Mouse (Mus musculus) layer of hippocampus, postnatal 36 days (tissue): ENCODE data around the gene Slc45a3. TPM values are rescaled to one million over a fixed set of nuclear protein-coding genes. Genes with fewer than 3 reads are reported as not detected.

Experiments
- DNase-seq, 2 experiments: peaks; one replicate each; pipeline ENCODE4 v3.0.0; 2022
- total RNA-seq, 2 experiments: library from RNA; stranded (reverse); gene quantifications; 2 replicates each; pipeline ENCODE4 v1.2.3; 2021

Gene Slc45a3
- total RNA-seq, 2 experiments from 2014 or later, result 0.77 to 1.4 TPM

DNA sequence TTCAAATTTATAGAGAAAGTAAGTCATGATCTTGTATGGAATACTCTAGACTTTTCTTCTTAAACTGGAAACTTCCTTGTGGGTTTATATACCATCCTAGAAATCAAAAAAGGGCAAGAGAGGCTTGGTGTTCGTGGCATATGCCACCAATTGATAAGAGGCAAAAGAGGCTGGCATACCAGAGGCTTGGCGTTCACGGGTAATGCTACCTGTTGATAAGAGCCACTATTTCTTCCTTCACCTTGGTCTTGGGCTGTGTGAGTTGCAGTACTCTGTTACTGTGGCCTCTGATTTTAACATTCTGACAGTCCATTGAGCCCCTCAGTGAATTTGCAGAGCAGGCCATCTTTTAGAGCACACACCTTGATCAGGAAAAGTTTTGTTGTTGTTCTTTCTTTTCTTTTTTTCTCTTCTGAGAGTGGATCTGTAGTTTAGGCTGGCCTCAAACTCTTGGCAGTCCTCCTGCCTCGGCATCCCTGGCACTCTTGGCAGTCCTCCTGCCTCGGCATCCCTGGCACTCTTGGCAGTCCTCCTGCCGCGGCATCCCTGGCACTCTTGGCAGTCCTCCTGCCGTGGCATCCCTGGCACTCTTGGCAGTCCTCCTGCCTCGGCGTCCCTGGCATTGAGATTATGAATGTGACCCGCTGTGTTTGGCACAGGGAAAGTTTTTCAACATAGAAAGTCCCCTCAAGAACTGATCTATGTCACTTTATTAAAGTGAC, 64.3 kb downstream of the Slc45a3 start:
- no peak for DNase-seq

DNA sequence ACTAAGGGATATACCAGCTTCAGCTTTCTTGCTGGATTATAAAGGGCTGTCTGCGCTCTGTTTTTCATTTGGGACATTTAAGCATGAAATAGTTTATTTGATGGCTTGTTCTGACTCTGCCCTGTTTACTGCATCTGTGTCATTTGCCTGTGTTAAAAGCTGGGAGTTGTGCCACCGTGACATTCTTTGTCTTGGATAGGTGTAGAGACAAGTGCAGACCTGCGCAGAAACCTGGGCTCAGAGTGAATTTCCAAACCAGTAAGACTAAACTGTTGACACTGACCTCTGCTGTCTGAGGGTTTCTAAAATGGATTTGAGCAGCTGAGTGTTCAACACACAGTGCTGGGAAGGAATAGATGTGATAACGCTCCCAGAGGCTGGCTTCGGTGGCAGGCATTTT, 65.2 kb downstream of the Slc45a3 start:
- DNase-seq, result no peak

DNA sequence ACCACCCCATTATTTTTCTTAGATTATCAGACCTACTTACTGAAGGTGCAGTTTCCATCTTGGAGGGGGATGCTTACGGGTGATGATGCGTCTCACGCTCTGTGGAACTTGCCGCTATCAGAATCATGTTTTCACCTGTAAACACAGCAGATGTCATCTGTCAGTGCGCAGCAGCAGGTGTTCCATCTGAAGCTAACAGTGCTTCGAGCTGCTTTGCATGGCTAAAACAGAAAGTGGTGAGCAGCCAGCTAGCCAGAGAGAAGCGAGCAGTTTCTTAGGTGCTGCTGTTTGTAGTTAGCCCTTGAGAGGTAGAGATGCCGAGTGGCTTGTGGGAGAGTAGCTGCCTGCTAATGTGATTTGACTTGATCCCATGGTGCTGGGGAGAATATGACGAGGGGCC, 65.6 kb downstream of the Slc45a3 start:
- DNase-seq, result no peak

DNA sequence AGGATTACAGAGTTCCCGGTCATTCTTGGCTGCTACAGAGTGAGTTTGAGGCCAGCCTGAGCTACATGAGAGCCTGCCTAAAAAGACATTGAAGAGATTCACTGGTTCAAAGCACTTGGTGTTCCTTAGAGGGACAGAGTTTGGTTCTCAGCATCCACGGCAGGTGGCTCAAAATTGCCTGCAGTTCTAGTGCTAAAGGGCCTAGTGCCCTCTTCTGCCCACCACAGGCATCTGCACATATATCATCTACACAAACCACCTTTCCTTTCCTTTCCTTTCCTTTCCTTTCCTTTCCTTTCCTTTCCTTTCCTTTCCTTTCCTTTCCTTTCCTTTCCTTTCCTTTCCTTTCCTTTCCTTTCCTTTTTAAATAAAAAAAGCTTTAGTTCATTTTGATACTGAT, 67.8 kb downstream of the Slc45a3 start:
- DNase-seq, result no peak

DNA sequence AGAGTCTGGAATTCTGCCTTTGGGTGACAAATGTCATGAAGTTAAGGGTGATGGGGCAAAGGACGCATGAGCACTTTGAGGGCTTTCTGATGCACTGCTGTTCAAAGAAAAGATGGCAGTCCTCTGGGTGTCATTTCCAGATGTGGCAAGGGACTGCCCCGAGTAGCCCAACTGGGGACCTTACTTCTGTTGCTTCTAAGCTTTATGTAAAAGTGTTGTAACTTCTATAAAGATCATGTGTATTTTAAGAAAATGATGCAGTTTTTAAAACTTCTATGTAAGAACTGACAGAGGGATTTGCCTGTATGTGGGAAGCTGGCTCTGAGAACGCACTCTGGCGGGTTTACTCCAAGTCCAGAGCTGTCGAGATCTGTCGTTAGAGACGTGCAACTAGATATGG, 69.4 kb downstream of the Slc45a3 start:
- DNase-seq, result no peak

Other genes with a start within 250 kb of the Slc45a3 start
- gene Slc26a9, start 218.9 kb upstream of the Slc45a3 start, total RNA-seq, result under 1 TPM; 0.12 to 0.15 TPM
- gene Pm20d1, start 165.6 kb upstream of the Slc45a3 start, total RNA-seq, result 1 to 10 TPM; 1.8 to 2.2 TPM
- gene Slc41a1, start 135.5 kb upstream of the Slc45a3 start, total RNA-seq, result 10 to 100 TPM; 55.5 to 64.4 TPM
- 10 to 100 TPM in 1 of 2 experiments, 1 to 10 TPM in 1; 9.9 to 10.7 TPM for gene Rab29, start 95.7 kb upstream of the Slc45a3 start, total RNA-seq
- gene Nucks1, start 52.4 kb upstream of the Slc45a3 start, total RNA-seq, result 100 to 1,000 TPM; 150 to 156 TPM
- 10 to 100 TPM; 50.5 to 61.7 TPM for gene Elk4, start 44.6 kb downstream of the Slc45a3 start, total RNA-seq
- gene Mfsd4a, start 105.1 kb downstream of the Slc45a3 start, total RNA-seq, result 10 to 100 TPM; 58.3 to 62.8 TPM
- gene Cdk18, start 176.7 kb downstream of the Slc45a3 start, total RNA-seq, result 10 to 100 TPM; 23.2 to 27.2 TPM
- under 1 TPM in 1 of 2 experiments, not detected in 1; 0.58 TPM for gene Lemd1, start 228.5 kb downstream of the Slc45a3 start, total RNA-seq
- gene AC124108.1, start 228.5 kb downstream of the Slc45a3 start, total RNA-seq, result under 1 TPM; 0.46 to 0.50 TPM